Mouse (Mus musculus): ENCODE data around the gene Olfr483. TPM values are rescaled to one million over a fixed set of nuclear protein-coding genes. Genes with fewer than 3 reads are reported as not detected.

Gene Olfr483
- total RNA-seq (2021), result not detected
- long read RNA-seq, result 0 reads

GRCm38 (mm10) chr7:108100549-108100948, at the start of gene Olfr483:
Gene Olfr483 (plus strand): TSS chr7:108100849.
- no peak for DNase-seq (ENCODE audit: low spot score in 2 of 2)

GRCm38 (mm10) chr7:108067246-108067645, 33.4 kb upstream of the Olfr483 start, which contains the start of gene Olfr480:
Gene Olfr480 (minus strand): TSS chr7:108067346.
- no peak for DNase-seq (ENCODE audit: low spot score in 2 of 2)

- DNase-seq (ENCODE audit: low spot score in 2 of 2), result no peak
Observed at GRCm38 (mm10) chr7:108079555-108079954, 21.1 kb upstream of the Olfr483 start, which contains the start of gene Olfr481. Gene Olfr481 (plus strand): TSS chr7:108079855.

- no peak for DNase-seq (ENCODE audit: low spot score in 2 of 2)
Observed at GRCm38 (mm10) chr7:108097486-108097885, 3.2 kb upstream of the Olfr483 start, which contains the start of gene Olfr482. Gene Olfr482 (minus strand): TSS chr7:108097586.

GRCm38 (mm10) chr7:108120681-108121080, 20.0 kb downstream of the Olfr483 start:
- DNase-seq (ENCODE audit: low spot score in 2 of 2), result no peak

- DNase-seq (ENCODE audit: low spot score in 2 of 2), result no peak
Observed at GRCm38 (mm10) chr7:108121416-108121815, 20.8 kb downstream of the Olfr483 start.

- DNase-seq (ENCODE audit: low spot score in 2 of 2), result no peak
Observed at GRCm38 (mm10) chr7:108127349-108127748, 26.7 kb downstream of the Olfr483 start, which contains the start of gene Olfr484. Gene Olfr484 (minus strand): TSS chr7:108127449.

Other genes starting within 250 kb of the Olfr483 start
- gene Olfr472, start 202.9 kb upstream of the Olfr483 start, total RNA-seq (2021), result not detected
- not detected for gene Olfr473, start 170.4 kb upstream of the Olfr483 start, total RNA-seq (2021)
- not detected for gene Olfr474, start 146.2 kb upstream of the Olfr483 start, total RNA-seq (2021)
- not detected for gene Olfr476, start 136.0 kb upstream of the Olfr483 start, total RNA-seq (2021)
- gene Olfr477, start 114.2 kb upstream of the Olfr483 start, total RNA-seq (2021), result not detected
- gene Olfr478, start 66.9 kb upstream of the Olfr483 start, total RNA-seq (2021), result not detected
- not detected for gene Olfr479, start 50.2 kb upstream of the Olfr483 start, total RNA-seq (2021)
- gene Olfr480, start 33.5 kb upstream of the Olfr483 start, total RNA-seq (2021), result not detected
- gene Olfr481, start 21.0 kb upstream of the Olfr483 start, total RNA-seq (2021), result not detected
- gene Olfr482, start 3.3 kb upstream of the Olfr483 start, total RNA-seq (2021), result 1 to 10 TPM; 1.8 to 2.2 TPM
- gene Olfr484, start 26.6 kb downstream of the Olfr483 start, total RNA-seq (2021), result not detected
- not detected for gene Olfr485, start 59.0 kb downstream of the Olfr483 start, total RNA-seq (2021)
- not detected for gene Olfr486, start 71.9 kb downstream of the Olfr483 start, total RNA-seq (2021)
- gene Olfr487, start 113.8 kb downstream of the Olfr483 start, total RNA-seq (2021), result not detected
- not detected for gene Olfr488, start 157.5 kb downstream of the Olfr483 start, total RNA-seq (2021)
- gene Olfr490, start 188.1 kb downstream of the Olfr483 start, total RNA-seq (2021), result not detected
- gene Olfr491, start 212.6 kb downstream of the Olfr483 start, total RNA-seq (2021), result not detected
- gene Olfr492, start 222.8 kb downstream of the Olfr483 start, total RNA-seq (2021), result not detected
- gene Olfr493, start 246.1 kb downstream of the Olfr483 start, total RNA-seq (2021), result not detected